Mouse (Mus musculus) liver, adult 2 months (tissue): ENCODE measurements around the gene Phc1.

Experiments
- CTCF ChIP-seq: fragments of 200-500 bp; IDR thresholded peaks from 2 replicates; pipeline ENCODE4 v1.5.1; 2011; ENCODE audit warnings: low read depth, low read length, control low read depth
- POLR2A ChIP-seq: fragments of 200-500 bp; IDR thresholded peaks from 2 replicates; pipeline ENCODE4 v1.6.1; 2011; ENCODE audit warnings: low read length, control low read depth; ENCODE audit not compliant: insufficient read depth; ENCODE audit errors: extremely low read depth

- no peak for TF ChIP-seq CTCF
- no peak for TF ChIP-seq POLR2A
These were observed 26.6 kb upstream of the Phc1 start for GRCm38 (mm10) chr6:122366976-122367375.
